Mouse (Mus musculus): ENCODE measurements at regions not wholly inside any gene's neighbourhood (a gene's known extent, or its start where the extent isn't known, plus 50 kb on each side); places are given as distances from the start of the nearest gene placed in this dataset.

DNA sequence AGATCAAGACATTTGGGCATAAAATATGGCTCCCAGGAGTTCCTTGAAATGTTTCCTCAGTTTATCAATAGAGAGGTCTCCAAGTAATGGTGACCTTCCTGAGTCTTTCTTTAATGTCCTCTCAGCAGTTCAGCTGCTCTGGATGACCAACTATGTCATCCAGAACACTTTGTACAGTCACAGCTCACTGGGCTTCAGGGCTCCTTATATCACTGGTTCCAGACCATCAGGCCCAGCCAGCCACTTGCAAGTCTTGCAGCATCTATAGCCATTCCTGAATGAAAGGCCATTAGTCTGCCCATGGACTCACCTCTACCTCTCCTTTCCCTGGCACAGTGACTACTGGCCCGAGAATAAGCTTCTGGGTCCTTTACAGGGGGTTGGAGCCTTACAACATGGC is 437.8 kb upstream of the Meis1 start:
- no peak for DNase-seq (ENCODE audit: low read depth, low spot score)

DNA sequence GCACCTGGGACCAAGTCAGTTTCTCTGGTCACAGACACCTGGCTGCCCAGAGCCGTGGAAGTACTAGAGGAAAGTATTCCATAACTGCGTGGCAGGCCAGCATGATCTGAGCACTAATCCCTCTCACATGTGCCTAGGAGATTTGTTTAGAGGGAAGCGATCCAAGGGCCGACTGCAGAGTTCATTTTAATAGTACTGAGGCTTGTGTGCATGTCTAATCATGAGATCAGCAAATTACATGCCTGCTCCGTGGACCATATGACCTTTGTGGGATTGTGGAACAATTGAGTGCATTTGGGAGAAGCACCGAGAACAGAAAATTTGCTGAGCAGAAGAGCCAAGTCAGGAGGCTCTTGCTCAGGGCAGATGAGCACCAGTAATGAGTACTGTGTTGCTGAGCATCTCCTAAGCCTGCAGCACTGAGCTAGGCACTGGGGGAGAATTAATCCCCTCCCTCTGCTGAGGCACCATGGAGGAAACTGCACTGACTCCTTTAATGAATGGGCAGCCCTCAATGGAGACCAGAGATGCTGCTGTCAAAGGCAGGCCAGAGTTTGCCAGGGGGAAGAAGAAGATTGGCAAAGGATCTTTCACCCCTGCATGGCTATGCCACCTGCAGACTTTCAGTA is 445.1 kb upstream of the Meis1 start:
- no peak for DNase-seq (ENCODE audit: low read depth, low spot score)

DNA sequence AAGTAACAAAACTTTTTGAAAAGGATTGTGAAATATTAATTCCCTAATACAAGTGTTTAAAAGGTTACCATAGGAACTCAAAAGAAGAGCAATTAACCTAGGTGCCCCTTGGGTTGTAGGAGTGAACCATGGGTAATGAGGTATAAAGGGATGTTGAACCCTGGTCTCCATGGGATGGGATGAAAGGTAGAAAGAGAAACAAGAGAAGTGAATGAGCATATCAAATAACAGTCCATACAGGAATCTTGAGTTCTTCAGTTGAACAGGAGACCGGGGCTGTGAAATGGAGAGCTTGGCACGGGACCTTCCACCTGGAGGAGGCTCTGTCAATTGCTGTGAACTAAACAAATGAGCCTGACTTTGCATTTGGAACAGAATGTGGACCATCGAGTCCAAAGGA is 449.6 kb upstream of the Meis1 start:
- no peak for DNase-seq (ENCODE audit: low read depth, low spot score)

DNA sequence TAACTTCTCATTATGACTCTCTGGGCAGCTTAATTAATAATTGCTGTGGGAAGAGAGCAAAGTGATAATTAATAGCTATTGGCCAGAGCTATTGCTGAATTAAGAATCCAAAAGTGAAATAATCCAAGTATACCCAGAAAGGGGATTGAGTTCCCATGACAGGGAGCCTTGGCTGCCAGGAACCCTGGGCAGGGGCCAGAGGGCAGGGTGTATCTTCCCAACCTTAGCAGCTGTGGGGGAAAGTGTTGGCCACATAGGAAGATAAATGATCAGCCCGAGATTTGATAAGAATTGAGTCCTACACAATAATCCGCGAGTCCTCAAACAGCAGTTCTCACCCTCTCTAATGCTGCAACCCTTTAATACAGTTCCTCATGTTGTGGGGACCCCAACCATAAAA is 450.0 kb upstream of the Meis1 start:
- no peak for DNase-seq (ENCODE audit: low read depth, low spot score)

DNA sequence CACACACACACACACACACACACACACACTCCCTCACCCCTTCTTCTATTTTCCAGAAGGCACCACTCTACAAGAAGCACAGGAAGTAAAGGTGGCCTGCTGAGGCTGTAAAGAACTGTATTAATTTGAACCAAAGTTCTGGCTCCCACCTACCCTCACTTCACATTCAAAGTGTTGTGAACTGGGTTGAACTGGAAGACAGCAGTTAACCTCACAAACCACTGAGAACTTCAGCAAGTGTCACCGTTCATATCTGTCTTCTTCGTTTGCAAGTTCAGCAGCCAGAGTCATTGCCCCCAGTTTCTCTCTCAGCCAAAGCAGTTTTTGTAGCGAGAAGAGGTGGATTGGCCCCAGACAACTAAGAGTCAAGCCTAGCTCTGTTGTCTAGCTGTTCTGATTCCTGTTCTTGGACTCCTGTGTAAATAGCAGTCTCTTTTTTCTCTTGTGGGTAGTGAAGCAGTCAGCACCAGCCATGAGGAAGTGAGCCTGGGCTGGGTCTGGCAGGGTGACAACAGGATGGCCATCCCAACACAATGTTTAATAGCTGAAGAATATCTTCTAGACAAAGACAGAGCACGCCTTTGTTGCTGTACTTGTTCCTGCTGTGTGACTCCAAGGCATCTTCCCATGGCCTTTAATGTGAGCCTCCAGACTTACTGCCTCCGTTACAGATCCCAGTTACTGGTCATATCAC is 452.0 kb upstream of the Meis1 start:
- DNase-seq (ENCODE audit: low read depth, low spot score): no peak

DNA sequence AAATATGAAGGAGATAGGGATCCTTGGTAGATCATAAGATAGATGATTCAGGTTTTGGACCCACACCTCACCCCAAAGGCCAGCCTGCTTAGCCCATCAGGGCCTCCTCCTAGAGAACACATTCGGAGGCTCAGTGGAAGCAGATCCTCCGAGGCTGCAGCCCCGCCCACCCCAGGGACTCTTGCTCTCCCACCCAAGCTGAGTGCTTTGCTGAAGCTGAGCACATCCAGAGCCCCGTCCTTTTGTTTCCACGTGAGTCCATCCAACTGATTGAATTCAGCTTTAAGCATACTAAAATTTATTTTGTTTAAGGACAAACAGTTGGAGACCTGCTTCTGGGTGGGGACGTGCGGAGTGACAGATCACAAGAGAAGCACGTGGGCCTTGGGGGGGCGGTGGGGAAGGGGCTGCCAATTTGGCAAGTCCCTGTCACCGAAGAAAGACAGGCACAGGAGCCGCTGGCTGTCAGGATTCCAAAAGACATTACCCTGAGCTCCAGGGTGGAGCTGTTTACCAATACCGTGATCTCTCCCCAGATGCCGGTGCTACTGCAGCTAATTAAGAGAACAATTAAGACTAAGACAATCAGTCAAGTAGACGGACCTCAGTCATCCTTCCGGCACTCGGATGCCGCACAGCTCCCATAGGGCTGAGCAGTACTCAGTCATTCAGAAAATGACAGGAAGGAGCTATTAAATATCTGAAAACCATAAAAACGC is 448.9 kb upstream of the Spred2 start:
- DNase-seq (ENCODE audit: low read depth, low spot score): no peak

DNA sequence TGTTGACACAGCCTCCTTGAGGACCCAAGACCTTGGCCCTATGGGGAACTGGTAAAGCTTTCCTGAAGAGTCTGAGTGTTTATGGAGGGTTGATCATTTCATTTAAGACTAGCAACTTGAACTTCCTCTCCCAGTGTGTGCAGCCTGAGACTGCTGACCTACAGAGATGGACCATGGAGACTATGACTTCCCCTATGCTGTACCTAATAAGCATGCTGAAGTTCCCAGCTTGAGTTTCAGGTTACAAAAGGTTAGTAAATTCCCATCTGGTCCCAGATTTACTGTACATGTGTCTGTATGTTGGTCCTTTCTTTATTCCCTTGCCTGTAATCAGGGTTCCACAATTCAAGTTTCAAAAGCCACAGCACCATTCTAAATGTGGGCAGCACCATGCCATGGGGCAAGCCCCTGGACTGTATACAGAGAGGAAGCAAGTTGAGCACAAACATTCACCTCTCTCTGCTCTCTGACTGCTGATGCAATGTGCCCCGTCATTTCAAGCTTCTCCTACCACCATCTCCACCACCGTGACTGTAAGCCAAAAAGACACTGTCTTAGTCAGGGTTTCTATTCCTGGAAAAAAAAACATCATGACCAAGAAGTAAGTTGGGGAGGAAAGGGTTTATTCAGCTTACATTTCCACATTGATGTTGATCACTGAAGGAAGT is 431.0 kb upstream of the Spred2 start:
- no peak for DNase-seq (ENCODE audit: low read depth, low spot score)

DNA sequence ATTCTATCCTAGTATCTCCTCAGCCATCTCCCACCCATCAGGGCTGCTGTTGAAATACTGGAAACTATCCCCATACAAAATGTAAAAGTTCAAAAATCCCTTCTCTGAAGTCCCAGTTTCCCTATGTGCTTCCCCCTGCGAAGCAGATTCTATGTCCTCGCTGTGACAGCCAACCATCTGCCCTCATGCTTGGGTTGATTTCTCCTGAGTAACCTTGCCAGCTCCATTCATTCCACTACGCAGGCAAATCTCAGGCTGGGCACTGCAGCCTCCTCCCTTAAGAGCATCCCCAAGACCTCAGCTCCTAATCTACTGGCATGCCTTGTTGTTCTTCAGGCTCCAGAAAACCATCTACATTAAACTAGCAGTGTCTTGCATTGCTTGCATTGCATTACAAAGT is 402.5 kb upstream of the Spred2 start:
- DNase-seq (ENCODE audit: low read depth, low spot score): no peak

DNA sequence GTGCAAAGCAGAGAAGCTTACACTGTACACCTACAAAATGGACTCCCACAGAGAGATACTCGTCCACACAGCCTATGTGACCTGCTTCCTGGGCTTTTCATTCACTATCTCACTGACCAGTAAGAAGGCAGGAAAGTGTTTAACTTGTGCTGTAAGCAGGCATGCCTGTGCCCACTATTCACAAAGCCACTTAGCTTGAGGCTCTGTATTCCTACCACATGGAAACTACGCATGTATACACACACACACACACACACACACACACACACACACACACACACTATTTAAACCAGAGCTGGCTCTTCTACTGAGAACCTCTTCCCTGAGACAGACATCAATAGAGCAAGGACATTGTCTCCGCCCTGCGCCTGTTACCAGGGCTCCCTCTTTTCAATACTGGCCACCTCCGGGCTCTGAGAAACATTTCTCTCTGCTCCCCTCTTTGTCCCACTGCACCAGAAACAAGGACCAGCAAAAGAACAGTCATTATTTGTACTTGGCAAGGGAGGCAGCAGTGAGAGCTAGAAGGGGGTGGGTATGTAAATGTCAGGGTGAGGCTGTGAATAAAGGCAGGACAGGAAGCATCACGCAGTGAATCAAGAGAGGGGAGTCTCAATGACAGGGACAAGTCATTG is 400.2 kb upstream of the Spred2 start:
- no peak for DNase-seq (ENCODE audit: low read depth, low spot score)

DNA sequence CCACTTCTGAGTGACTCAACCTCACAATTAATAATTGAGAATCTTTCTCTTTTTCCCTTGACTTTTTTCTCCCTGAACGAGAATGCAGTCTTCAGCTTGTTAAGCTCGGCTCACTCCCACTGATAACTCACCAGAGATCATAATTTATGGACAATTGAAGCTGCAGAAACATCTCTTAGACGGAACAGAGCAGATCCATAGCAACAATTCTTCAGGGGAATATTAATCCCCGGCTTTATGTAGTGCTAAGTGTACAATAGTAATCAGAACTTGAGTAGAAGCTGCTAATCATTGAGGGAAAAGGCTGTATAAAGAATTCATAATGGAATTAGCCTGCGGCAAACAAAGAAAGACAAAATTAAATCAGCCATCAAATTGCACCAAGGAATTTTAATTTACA is 395.0 kb upstream of the Spred2 start:
- no peak for DNase-seq (ENCODE audit: low read depth, low spot score)

DNA sequence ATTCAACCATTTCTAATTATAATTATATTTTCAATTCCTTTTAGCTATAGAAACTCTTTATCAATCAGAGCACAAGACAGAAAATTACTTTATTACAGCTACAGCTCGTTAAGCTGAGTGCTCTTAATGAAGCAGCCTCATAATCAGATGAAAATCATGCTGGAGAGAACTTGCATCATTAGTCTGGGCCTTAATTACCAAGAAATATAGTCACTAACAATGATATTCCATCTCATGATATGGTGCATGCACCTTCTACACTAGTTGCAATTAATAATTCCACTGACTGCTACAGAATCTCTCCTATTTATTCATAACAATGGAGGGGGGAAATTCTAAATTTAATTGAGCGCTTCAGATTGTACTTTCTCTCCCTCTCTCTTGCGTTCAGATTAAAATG is 393.5 kb upstream of the Spred2 start:
- no peak for DNase-seq (ENCODE audit: low read depth, low spot score)

DNA sequence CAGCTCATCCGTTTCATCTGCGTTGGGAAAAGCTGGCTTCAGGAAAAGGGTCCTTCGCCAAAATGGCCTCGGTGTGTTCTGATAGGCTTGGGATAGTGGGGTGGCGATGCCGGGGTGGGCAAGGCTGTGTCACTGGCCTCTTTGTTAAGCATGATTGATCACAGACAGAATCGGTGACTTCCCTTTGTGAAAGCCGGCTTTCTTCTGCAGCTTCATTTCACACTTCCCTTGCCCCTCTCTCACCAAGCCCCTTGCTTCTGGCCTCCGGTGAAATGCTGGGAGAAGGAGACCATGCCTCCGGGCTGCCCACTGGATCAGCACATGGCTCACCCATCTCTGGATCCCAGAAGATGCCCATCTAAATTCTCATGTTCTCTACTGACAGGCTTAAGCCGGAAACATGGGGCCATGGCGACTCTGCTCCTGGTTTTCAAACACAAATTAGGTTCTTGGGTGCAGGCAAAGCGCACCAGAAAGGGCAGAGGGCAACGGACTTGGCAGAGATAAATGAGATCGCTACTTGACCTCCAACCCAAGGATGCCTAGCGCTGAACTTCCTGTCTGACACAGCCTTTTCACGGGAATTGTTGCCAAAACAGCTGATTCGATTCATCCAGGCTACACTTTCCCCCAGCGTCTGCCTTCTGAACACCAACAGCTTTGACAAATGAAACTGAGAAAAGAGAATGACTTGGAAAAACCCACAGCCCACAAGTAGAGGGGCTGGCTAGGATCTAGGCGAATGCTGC is 392.7 kb upstream of the Spred2 start:
- DNase-seq (ENCODE audit: low read depth, low spot score): peak; percentile 31

DNA sequence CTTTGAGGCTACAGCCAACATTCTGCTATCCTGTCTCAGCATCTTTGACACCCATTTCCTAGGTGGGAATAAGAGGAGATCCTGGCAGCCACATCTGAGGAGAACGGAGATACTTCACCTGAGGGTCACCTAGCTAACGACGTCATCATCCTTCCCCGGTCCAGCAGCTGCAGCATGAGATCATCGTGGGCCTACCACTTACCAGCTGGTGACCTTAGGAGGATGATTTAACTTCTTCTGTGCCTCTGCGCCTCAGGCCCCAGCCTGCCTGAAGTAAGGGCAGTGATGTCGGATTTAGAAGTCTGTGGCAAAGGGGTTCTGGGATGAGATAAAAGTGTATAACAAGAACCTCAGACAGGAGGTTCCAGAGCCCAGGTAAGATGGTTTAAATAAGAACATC is 391.3 kb upstream of the Spred2 start:
- DNase-seq (ENCODE audit: low read depth, low spot score): no peak

DNA sequence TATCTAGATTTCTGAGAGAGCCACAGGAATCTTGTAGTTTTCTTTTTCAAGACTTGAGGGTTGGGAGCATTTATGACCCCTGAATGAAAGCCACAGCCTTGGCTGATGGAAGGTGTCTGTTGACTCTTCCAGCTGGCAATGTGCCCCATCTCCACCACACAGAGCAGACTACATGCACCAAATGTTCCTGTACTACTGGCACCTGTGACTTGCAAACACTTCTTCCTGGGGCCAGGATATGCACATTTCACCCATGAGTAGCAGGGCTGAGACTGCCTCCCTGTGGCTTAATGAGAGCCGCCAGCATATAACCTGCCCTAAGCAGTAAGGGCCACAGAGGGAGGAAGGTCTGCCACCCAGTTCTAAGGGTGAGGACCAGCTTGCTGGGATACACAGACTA is 390.5 kb upstream of the Spred2 start:
- no peak for DNase-seq (ENCODE audit: low read depth, low spot score)

DNA sequence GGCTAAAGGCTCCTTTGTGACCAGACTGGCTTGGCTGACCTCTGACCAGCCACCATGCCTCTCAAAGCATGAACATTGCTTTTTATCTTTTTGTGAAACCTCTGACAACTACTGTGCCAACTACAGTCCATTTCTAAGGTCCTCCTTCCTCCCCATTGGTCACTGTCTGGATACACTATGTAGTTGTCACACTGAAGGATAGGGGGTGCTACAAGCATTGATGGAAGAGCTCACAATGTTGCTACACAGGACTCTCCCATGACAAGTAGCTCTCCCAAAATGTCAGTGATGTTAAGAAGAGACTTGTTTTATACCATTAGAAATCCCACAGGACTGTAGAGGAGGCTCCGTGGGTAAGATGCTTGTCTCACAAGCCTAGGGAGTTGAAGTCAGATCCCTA is 389.0 kb upstream of the Spred2 start:
- DNase-seq (ENCODE audit: low read depth, low spot score): no peak

DNA sequence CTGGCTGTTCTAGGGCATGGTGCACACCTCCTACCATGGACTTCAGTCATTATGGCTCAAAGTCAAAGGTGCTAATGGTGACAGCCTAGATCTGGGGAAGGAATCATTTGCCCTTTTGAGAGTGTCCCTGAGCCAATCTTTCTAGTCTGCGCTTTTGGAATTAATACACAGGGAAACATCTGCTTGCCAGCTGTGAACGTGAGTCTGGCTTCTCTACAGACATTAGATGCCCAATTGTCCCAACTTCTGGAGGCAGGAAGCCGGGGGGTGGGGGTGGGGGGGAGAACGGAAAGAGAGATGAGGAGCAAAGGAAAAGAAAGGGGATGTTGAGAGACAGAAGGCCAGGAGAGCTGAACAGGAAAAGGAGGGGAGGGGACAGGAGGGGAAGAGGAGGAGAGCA is 377.9 kb upstream of the Spred2 start:
- DNase-seq (ENCODE audit: low read depth, low spot score): peak; percentile 26

DNA sequence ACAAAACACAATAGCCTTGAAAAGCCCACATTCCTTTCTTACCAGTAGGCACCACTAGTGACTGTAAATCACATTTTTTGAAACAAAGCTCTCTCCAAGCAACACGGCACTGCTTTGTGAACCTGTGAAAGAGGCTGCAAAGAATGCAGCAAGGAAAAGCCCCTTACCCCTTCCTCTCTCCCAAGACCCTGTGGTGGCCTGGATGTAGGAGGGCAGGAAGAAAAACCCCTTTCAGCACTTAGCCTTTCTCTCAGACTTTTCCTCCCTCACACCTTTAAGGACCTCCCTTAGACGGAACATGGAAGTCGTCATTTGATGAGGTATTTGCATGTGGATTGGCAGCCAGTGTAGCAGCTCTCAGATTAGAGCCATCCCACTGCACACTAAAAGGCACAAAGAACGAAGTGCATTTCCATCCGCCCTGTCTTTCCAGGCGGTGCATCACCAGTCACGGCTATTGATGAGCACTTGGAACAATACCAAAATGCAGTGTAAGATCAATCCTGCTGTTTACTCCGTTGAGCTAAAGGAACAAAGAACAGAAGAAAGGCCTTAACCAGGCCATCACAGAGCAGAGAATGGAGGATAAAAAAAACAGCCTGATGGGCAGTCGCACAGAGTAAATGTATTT is 369.7 kb upstream of the Spred2 start:
- no peak for DNase-seq (ENCODE audit: low read depth, low spot score)

DNA sequence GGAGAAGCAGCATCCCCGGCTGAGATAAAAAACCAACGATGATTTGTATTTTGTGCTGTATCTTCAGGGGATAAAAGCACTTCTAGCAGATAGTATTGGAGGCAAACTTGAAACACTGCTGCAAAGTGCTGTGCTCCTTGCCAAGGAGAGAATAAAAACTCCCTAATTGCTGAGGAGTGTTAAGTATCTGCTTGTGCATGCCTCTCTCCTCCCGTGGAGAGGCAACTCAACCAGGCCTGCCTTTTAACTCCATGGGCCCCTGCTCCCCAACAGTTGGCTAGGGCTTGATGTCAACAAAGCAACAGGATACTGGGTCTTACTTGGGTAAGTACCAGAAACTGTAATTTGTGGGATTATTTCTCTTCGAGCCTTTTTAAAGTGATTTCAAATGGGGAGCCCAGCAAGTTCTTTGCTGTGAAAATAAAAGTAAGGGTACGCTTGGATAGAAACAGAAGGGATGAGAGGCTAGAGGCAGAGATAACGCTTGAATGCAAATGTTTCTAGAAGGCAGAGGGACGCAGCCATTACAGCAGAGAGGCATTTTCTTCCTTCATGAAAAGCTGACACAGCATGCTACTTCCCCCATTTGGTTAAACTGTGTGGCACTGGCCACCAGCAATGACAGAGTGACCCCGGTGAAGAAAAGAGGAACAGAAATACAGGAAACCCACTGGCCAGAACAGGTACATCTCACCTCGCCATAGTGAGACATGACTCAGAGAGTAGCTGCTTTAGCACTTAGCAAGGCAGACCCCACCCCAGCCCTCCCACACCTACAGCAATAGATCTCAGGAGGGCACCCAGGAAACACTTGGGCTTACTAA is 369.0 kb upstream of the Spred2 start:
- no peak for DNase-seq (ENCODE audit: low read depth, low spot score)

DNA sequence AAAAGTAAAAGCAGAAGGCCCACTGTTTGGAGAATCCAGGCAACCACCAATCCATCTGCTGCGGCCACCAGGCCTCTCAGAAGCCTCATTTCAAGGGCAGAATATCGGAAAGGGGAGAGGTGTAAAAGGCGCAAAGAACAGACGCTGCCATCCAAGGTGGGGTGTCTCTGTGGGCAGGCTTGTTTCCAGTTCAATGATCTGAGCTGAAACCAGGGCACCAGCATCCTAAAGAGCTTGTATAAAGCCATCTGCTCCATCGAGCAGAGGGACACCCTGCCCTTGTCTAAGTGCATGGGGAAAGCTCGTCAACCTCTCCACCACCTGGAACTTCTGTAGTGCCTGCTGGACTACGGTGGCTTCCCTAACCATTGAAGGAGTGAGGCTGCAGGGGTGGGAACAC is 363.7 kb upstream of the Spred2 start:
- DNase-seq (ENCODE audit: low read depth, low spot score): no peak

DNA sequence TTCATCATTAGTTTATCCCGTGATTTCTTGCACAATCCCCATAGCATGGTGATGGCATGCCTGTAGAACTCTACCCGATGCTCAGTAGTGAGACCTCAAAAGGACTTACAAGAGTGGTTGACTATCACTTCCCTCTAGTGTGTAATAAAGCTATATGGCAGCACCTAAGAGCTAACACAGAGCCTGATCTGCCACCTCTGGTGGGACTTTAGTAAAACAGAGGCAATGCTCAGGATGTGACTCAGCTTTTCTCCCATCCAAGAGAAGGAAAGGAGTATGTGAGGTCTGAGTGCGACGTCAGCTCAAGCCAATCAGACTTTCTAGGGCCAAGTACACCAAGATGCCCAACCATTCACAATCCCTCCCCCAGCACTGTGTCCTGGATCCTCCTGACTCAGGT is 361.5 kb upstream of the Spred2 start:
- DNase-seq (ENCODE audit: low read depth, low spot score): no peak
